Mouse (Mus musculus) intestine, embryonic 16.5 days (tissue): ENCODE measurements around the gene Gm20388. TPM values are rescaled to one million over a fixed set of nuclear protein-coding genes. Genes with fewer than 3 reads are reported as not detected.

ENCODE experiments used
- ATAC-seq: fragments of 200-750 bp; cut with Nextera tagmentation; 2 replicates; pipeline ENCODE4 v1.8.0; 2017; ENCODE audit warnings: moderate TSS enrichment, moderate library complexity
- H3K27ac ChIP-seq: fragments of 300-500 bp; sonication (generic); 2 replicates; pipeline ENCODE4 v1.5.1; 2014; ENCODE audit warnings: mild to moderate bottlenecking, low read length
- H3K27me3 ChIP-seq: fragments of 300-500 bp; sonication (generic); replicated peaks from 2 replicates; pipeline ENCODE4 v1.6.1; 2014; ENCODE audit warnings: low read length, control low read depth, mixed read lengths; ENCODE audit not compliant: control insufficient read depth, insufficient read depth
- H3K36me3 ChIP-seq: fragments of 300-500 bp; sonication (generic); 2 replicates; pipeline ENCODE4 v1.6.1; 2014; ENCODE audit warnings: low read length, control low read depth; ENCODE audit not compliant: control insufficient read depth, insufficient read depth
- H3K4me1 ChIP-seq: fragments of 300-500 bp; sonication (generic); 2 replicates; pipeline ENCODE4 v1.6.1; 2014; ENCODE audit warnings: low read length, control low read depth, mixed read lengths; ENCODE audit not compliant: control insufficient read depth, insufficient read depth
- H3K4me2 ChIP-seq: fragments of 300-500 bp; sonication (generic); 2 replicates; pipeline ENCODE4 v1.6.1; 2014; ENCODE audit warnings: low read depth, low read length, control low read depth
- H3K4me3 ChIP-seq: fragments of 300-500 bp; sonication (generic); 2 replicates; pipeline ENCODE4 v1.5.1; 2014; ENCODE audit warnings: mild to moderate bottlenecking, low read length
- H3K9ac ChIP-seq: fragments of 300-500 bp; sonication (generic); 2 replicates; pipeline ENCODE4 v1.6.1; 2014; ENCODE audit warnings: low read depth, low read length
- H3K9me3 ChIP-seq: fragments of 300-500 bp; sonication (generic); 2 replicates; pipeline ENCODE4 v1.6.1; 2016; ENCODE audit warnings: low read length, control low read depth; ENCODE audit not compliant: control insufficient read depth
- WGBS: fragments of 180-500 bp; shearing (Covaris S2); extraction: QIAGEN DNeasy Blood & Tissue Kit; methylation state at CpG from one replicate; pipeline ENCODE4 v1.1.7; 2014; 5-methylcytosine and 5-hydroxymethylcytosine counted together
- polyA plus RNA-seq: library from polyadenylated mRNA; unstranded; fragments of >200 nt; fragmentation: Nextera tagmentation; extraction: Ambion mirVana; gene quantifications from 2 replicates; pipeline ENCODE4 v1.2.1, GENCODE M21; 2015

Gene Gm20388
- polyA plus RNA-seq, 1 experiment from 2014 or later = 5.8 TPM

GRCm38 (mm10) chr8:120224521-120225420 is 314.1 kb downstream of the Gm20388 start:
- peaks cover 44% of the 10 kb centered on the region for H3K4me1 ChIP-seq
- H3K9ac ChIP-seq = 0 out of 2 replicates have a peak overlapping the region, but pooled peaks have one; percentile 14
- H3K27me3 ChIP-seq = peaks cover 9% of the 10 kb centered on the region; the same call in 1 of the 2 replicates
- WGBS = 48% methylated on average over 10 of the region's 11 CpGs
- H3K36me3 ChIP-seq = no peaks in the 10 kb centered on the region
- ATAC-seq = no peak
- H3K4me3 ChIP-seq = no peak overlapping the region
- no peak overlapping the region for H3K4me2 ChIP-seq
- H3K27ac ChIP-seq = no peak overlapping the region
- H3K9me3 ChIP-seq = no peaks in the 10 kb centered on the region

GRCm38 (mm10) chr8:120225421-120226151 is 314.9 kb downstream of the Gm20388 start:
- WGBS = 57% methylated on average over 10 of the region's 10 CpGs

GRCm38 (mm10) chr8:120226700-120227577 is 316.3 kb downstream of the Gm20388 start:
- H3K9ac ChIP-seq = no peak overlapping the region

More at GRCm38 (mm10) chr8:120225421-120226151, 314.9 kb downstream of the Gm20388 start:
- peaks cover 17% of the 10 kb centered on the region; the same call in 1 of the 2 replicates for H3K27me3 ChIP-seq
- H3K4me2 ChIP-seq = no peak overlapping the region
- 0 out of 2 replicates have a peak overlapping the region, but pooled peaks have one; percentile 14 for H3K9ac ChIP-seq
- no peak overlapping the region for H3K4me3 ChIP-seq
- H3K4me1 ChIP-seq = peaks cover 52% of the 10 kb centered on the region
- H3K36me3 ChIP-seq = no peaks in the 10 kb centered on the region
- no peaks in the 10 kb centered on the region for H3K9me3 ChIP-seq
- H3K27ac ChIP-seq = no peak overlapping the region
- no peak for ATAC-seq

GRCm38 (mm10) chr8:120227578-120227876 is 316.9 kb downstream of the Gm20388 start:
- Histone ChIP-seq H3K9ac (peak overlapping the region; percentile 44; the same call in 1 of the 2 replicates), H3K27me3 (peaks cover 21% of the 10 kb centered on the region; the same call in 1 of the 2 replicates), H3K36me3 (no peaks in the 10 kb centered on the region), H3K4me1 (peaks cover 65% of the 10 kb centered on the region), H3K4me2 (peak overlapping the region; percentile 97), H3K4me3 (peak overlapping the region; percentile 65), H3K27ac (peak overlapping the region; percentile 64), H3K9me3 (no peaks in the 10 kb centered on the region)
- 0 out of 2 replicates have a peak, but pooled peaks have one; percentile 8 for ATAC-seq

More at GRCm38 (mm10) chr8:120226700-120227577, 316.3 kb downstream of the Gm20388 start:
- Histone ChIP-seq H3K4me3 (no peak overlapping the region), H3K9me3 (no peaks in the 10 kb centered on the region), H3K4me2 (peak overlapping the region; percentile 97), H3K27ac (peak overlapping the region; percentile 64; the same call in 1 of the 2 replicates), H3K27me3 (peaks cover 21% of the 10 kb centered on the region; the same call in 1 of the 2 replicates), H3K36me3 (no peaks in the 10 kb centered on the region), H3K4me1 (peaks cover 64% of the 10 kb centered on the region)
- ATAC-seq = no peak
- 43% methylated on average over 5 of the region's 5 CpGs for WGBS

- peak within 1 kb of the TSS; percentile 65 for H3K4me3 ChIP-seq
- H3K4me2 ChIP-seq = peak within 1 kb of the TSS; percentile 97
- H3K4me1 ChIP-seq = peaks cover 68% of the 10 kb centered on the region
- peak within 1 kb of the TSS; percentile 64 for H3K27ac ChIP-seq
- peak; percentile 82 for ATAC-seq
- peak within 1 kb of the TSS; percentile 74 for H3K9ac ChIP-seq
- H3K36me3 ChIP-seq = no peaks in the 10 kb centered on the region
- WGBS = 1% methylated on average over 43 of the region's 52 CpGs
- no peaks in the 10 kb centered on the region for H3K9me3 ChIP-seq
- H3K27me3 ChIP-seq = peaks cover 21% of the 10 kb centered on the region; the same call in 1 of the 2 replicates
Measured at GRCm38 (mm10) chr8:120227891-120228591, 317.4 kb downstream of the Gm20388 start, which contains the start of gene Gse1. Gse1 (plus strand) TSS chr8:120228456.

- H3K4me3 ChIP-seq = peak overlapping the region; percentile 65
- H3K4me1 ChIP-seq = peaks cover 76% of the 10 kb centered on the region
- 1% methylated on average over 98 of the region's 125 CpGs for WGBS
- peak overlapping the region; percentile 33 for H3K27ac ChIP-seq
- peak overlapping the region; percentile 97 for H3K4me2 ChIP-seq
- no peaks in the 10 kb centered on the region for H3K36me3 ChIP-seq
- no peaks in the 10 kb centered on the region for H3K9me3 ChIP-seq
- peak overlapping the region; percentile 74 for H3K9ac ChIP-seq
- peak; percentile 49 for ATAC-seq
- H3K27me3 ChIP-seq = peaks cover 21% of the 10 kb centered on the region; the same call in 1 of the 2 replicates
Measured at GRCm38 (mm10) chr8:120228781-120229573, 318.3 kb downstream of the Gm20388 start.

- ATAC-seq = 0 out of 2 replicates have a peak, but pooled peaks have one; percentile 2
- H3K9ac ChIP-seq = peak overlapping the region; percentile 74
- peaks cover 82% of the 10 kb centered on the region for H3K4me1 ChIP-seq
- under 1% methylated on average over 21 of the region's 22 CpGs for WGBS
- no peaks in the 10 kb centered on the region for H3K36me3 ChIP-seq
- H3K27me3 ChIP-seq = peaks cover 21% of the 10 kb centered on the region; the same call in 1 of the 2 replicates
- no peaks in the 10 kb centered on the region for H3K9me3 ChIP-seq
- H3K4me3 ChIP-seq = peak overlapping the region; percentile 65
- peak overlapping the region; percentile 97 for H3K4me2 ChIP-seq
- no peak overlapping the region for H3K27ac ChIP-seq
Measured at GRCm38 (mm10) chr8:120229574-120229916, 318.9 kb downstream of the Gm20388 start.

- Histone ChIP-seq H3K27ac (no peak overlapping the region), H3K9ac (peak overlapping the region; percentile 74), H3K4me3 (peak overlapping the region; percentile 65), H3K9me3 (no peaks in the 10 kb centered on the region), H3K36me3 (no peaks in the 10 kb centered on the region), H3K4me1 (peaks cover 82% of the 10 kb centered on the region), H3K27me3 (peaks cover 21% of the 10 kb centered on the region; the same call in 1 of the 2 replicates), H3K4me2 (peak overlapping the region; percentile 97)
- WGBS = 27% methylated on average over 22 of the region's 22 CpGs
- no peak for ATAC-seq
Measured at GRCm38 (mm10) chr8:120230081-120230480, 319.4 kb downstream of the Gm20388 start.
